Mouse (Mus musculus): ENCODE measurements around the gene Skap1. TPM values are rescaled to one million over a fixed set of nuclear protein-coding genes. Genes with fewer than 3 reads are reported as not detected.

Gene Skap1
- total and polyA plus RNA-seq, 3 experiments: not detected

GRCm38 (mm10) chr11:96666924-96667323 is 202.5 kb downstream of the Skap1 start:
- no peak for TF ChIP-seq E2F4 (IDR thresholded peaks at IDR 0.05; ENCODE audit: borderline replicate concordance, low read depth, low read length)
- no peak for TF ChIP-seq MAFK (IDR thresholded peaks at IDR 0.05; ENCODE audit: borderline replicate concordance, low read depth, low read length)
- no peak for TF ChIP-seq KAT2A (conservative IDR thresholded peaks at IDR 0.05; ENCODE audit: low read depth, low read length)
- Histone ChIP-seq H3K4me3 (ENCODE audit: control insufficient read depth in 1 of 2, insufficient read depth in 1 of 2, low read depth in 2 of 2, low read length in 2 of 2) (no peak overlapping the region), H3K4me1 (ENCODE audit: control insufficient read depth in 1 of 2, insufficient read depth in 2 of 2, low read length in 2 of 2) (peaks cover 6 to 18% of the 10 kb centered on the region in 2 experiments; a peak in 3 of 4 replicates), H3K27ac (ENCODE audit: control insufficient read depth, low read depth, low read length) (no peak overlapping the region), H3K9me3 (replicated peaks; ENCODE audit: insufficient read depth, low read length) (no peaks in the 10 kb centered on the region), H3K79me2 (ENCODE audit: control insufficient read depth, insufficient read depth, low read length, poor library complexity) (no peaks in the 10 kb centered on the region), H3K9ac (ENCODE audit: control insufficient read depth, low read depth, low read length, poor library complexity, severe bottlenecking) (no peak overlapping the region), H3K27me3 (ENCODE audit: control insufficient read depth in 1 of 2, insufficient read depth in 2 of 2, low read length in 2 of 2) (peaks cover 9 to 15% of the 10 kb centered on the region in 2 experiments; a peak in 3 of 4 replicates), H3K36me3 (ENCODE audit: control insufficient read depth in 1 of 2, insufficient read depth in 2 of 2, low read length in 2 of 2) (peaks cover 0 to 9% of the 10 kb centered on the region in 2 experiments; a peak in 2 of 4 replicates)
- DNase-seq (ENCODE audit: low read depth, low spot score): peak; percentile 49

DNA sequence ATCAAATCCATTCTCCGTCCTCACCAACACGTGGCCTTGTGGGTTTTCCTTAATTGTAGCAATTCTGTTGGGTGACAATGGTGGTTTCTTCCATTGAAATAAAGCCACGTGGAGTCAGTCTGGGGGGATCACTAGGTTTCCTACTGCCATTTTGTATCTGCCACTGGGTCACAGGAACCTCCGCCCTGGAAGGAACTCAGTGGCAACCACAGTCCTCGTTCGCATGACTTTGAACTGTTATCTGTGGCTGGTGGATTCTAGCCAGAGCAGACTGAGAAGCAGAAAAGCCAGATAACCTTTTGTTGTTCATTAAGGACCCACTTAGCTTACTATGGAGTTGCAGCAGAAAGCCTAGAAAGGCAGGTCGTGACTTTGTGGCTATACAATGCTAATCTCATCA is 204.0 kb downstream of the Skap1 start:
- H3K9ac ChIP-seq (ENCODE audit: control insufficient read depth, low read depth, low read length, poor library complexity, severe bottlenecking): no peak overlapping the region
- peaks cover 0 to 9% of the 10 kb centered on the region in 2 experiments; a peak in 2 of 4 replicates for H3K36me3 ChIP-seq (ENCODE audit: control insufficient read depth in 1 of 2, insufficient read depth in 2 of 2, low read length in 2 of 2)
- no peaks in the 10 kb centered on the region for H3K79me2 ChIP-seq (ENCODE audit: control insufficient read depth, insufficient read depth, low read length, poor library complexity)
- H3K27me3 ChIP-seq (ENCODE audit: control insufficient read depth in 1 of 2, insufficient read depth in 2 of 2, low read length in 2 of 2): peaks cover 7 to 13% of the 10 kb centered on the region in 2 experiments; a peak in 3 of 4 replicates
- H3K9me3 ChIP-seq (replicated peaks; ENCODE audit: insufficient read depth, low read length): no peaks in the 10 kb centered on the region
- no peak overlapping the region for H3K4me3 ChIP-seq (ENCODE audit: control insufficient read depth in 1 of 2, insufficient read depth in 1 of 2, low read depth in 2 of 2, low read length in 2 of 2)
- peaks cover 6 to 18% of the 10 kb centered on the region in 2 experiments; a peak in 3 of 4 replicates for H3K4me1 ChIP-seq (ENCODE audit: control insufficient read depth in 1 of 2, insufficient read depth in 2 of 2, low read length in 2 of 2)
- no peak overlapping the region for H3K27ac ChIP-seq (ENCODE audit: control insufficient read depth, low read depth, low read length)
- DNase-seq (ENCODE audit: low read depth, low spot score): peak; percentile 62
- TF ChIP-seq ZKSCAN1 (IDR thresholded peaks at IDR 0.05; ENCODE audit: low read depth, low read length): no peak
- no peak for TF ChIP-seq NELFE (IDR thresholded peaks at IDR 0.05; ENCODE audit: low read depth, low read length)
- peak; percentile 37; the same call in 1 of the 2 replicates for TF ChIP-seq SIN3A (IDR thresholded peaks at IDR 0.05; ENCODE audit: low read length)
- TF ChIP-seq GATA1 (IDR thresholded peaks at IDR 0.05; ENCODE audit: low read depth, low read length): peak; percentile 67
- peak; percentile 63; the same call in 1 of the 2 replicates for TF ChIP-seq RCOR1 (IDR thresholded peaks at IDR 0.05; ENCODE audit: low read depth, low read length)
- no peak for TF ChIP-seq POLR2AphosphoS5 (IDR thresholded peaks at IDR 0.05; ENCODE audit: borderline replicate concordance, low read depth, low read length)
- no peak for TF ChIP-seq MEF2A (IDR thresholded peaks at IDR 0.05; ENCODE audit: extremely low read depth, insufficient replicate concordance, low read depth, low read length, poor library complexity, severe bottlenecking)
- TF ChIP-seq TBP (IDR thresholded peaks at IDR 0.05; ENCODE audit: low read depth, low read length): no peak
- 0 out of 2 replicates have a peak, but pooled peaks have one; percentile 53 for TF ChIP-seq MYC (IDR thresholded peaks at IDR 0.05; ENCODE audit: low read depth, low read length)
- no peak for TF ChIP-seq TAL1 (IDR thresholded peaks at IDR 0.05; ENCODE audit: low read length)
- peak; percentile 38; the same call in 1 of the 2 replicates for TF ChIP-seq ELF1 (IDR thresholded peaks at IDR 0.05; ENCODE audit: low read depth, low read length)
- TF ChIP-seq POLR2AphosphoS2 (IDR thresholded peaks at IDR 0.05; ENCODE audit: low read length): no peak
- TF ChIP-seq MAFK (IDR thresholded peaks at IDR 0.05; ENCODE audit: borderline replicate concordance, low read depth, low read length): no peak
- TF ChIP-seq USF1 (IDR thresholded peaks at IDR 0.05; ENCODE audit: low read depth, low read length): 0 out of 2 replicates have a peak, but pooled peaks have one; percentile 28
- no peak for TF ChIP-seq SMC3 (IDR thresholded peaks at IDR 0.05; ENCODE audit: low read depth, low read length)
- peak; percentile 62 to 63; a peak in 3 of 4 replicates for TF ChIP-seq EP300 (IDR thresholded peaks at IDR 0.05; ENCODE audit: low read depth in 1 of 2, low read length in 2 of 2)
- TF ChIP-seq E2F4 (IDR thresholded peaks at IDR 0.05; ENCODE audit: borderline replicate concordance, low read depth, low read length): no peak
- no peak for TF ChIP-seq NRF1 (IDR thresholded peaks at IDR 0.05; ENCODE audit: insufficient read depth, low read depth, low read length, poor library complexity, severe bottlenecking)
- no peak for TF ChIP-seq ZMIZ1 (IDR thresholded peaks at IDR 0.05; ENCODE audit: low read depth, low read length)
- no peak for TF ChIP-seq MAZ (IDR thresholded peaks at IDR 0.05; ENCODE audit: low read depth, low read length)
- no peak for TF ChIP-seq MAX (IDR thresholded peaks at IDR 0.05; ENCODE audit: low read length)
- TF ChIP-seq ETS1 (IDR thresholded peaks at IDR 0.05; ENCODE audit: low read depth, low read length): peak; percentile 35; the same call in 1 of the 2 replicates
- TF ChIP-seq HCFC1 (IDR thresholded peaks at IDR 0.05; ENCODE audit: low read depth, low read length): no peak
- TF ChIP-seq TCF12 (IDR thresholded peaks at IDR 0.05; ENCODE audit: low read depth, low read length): peak; percentile 55
- 0 out of 2 replicates have a peak, but pooled peaks have one; percentile 12 for TF ChIP-seq BHLHE40 (IDR thresholded peaks at IDR 0.05; ENCODE audit: borderline replicate concordance, low read depth, low read length)
- TF ChIP-seq CTCF (IDR thresholded peaks at IDR 0.05 in 2 of 3, conservative IDR thresholded peaks at IDR 0.05 in 1 of 3; ENCODE audit: control insufficient read depth in 1 of 3, insufficient read depth in 1 of 3, low read depth in 2 of 3, low read length in 3 of 3, poor library complexity in 1 of 3, severe bottlenecking in 1 of 3): no peak
- TF ChIP-seq CHD1 (IDR thresholded peaks at IDR 0.05; ENCODE audit: low read depth, low read length): no peak
- no peak for TF ChIP-seq ZC3H11A (IDR thresholded peaks at IDR 0.05; ENCODE audit: low read depth, low read length)
- TF ChIP-seq MYB (IDR thresholded peaks at IDR 0.05; ENCODE audit: low read depth, low read length): no peak
- TF ChIP-seq MXI1 (IDR thresholded peaks at IDR 0.05; ENCODE audit: low read depth, low read length): no peak
